Mouse (Mus musculus) spleen, adult 2 months (tissue): ENCODE measurements around the gene Nup43. TPM values are rescaled to one million over a fixed set of nuclear protein-coding genes. Genes with fewer than 3 reads are reported as not detected.

Experiments used
- DNase-seq, 2 experiments: peaks; one replicate each; pipeline versions ENCODE4 v3.0.0 to v3.0.0-alpha.2; 2012 to 2021; ENCODE audit warnings: low spot score in 2 of 2, low read depth in 1 of 2
- H3K27ac ChIP-seq: fragments of 200-500 bp; 2 replicates; pipeline ENCODE4 v1.5.1; 2012; ENCODE audit warnings: low read length, inconsistent platforms; ENCODE audit not compliant: insufficient read depth
- H3K27me3 ChIP-seq: fragments of 200-500 bp; 2 replicates; pipeline ENCODE4 v1.6.1; 2012; ENCODE audit warnings: mild to moderate bottlenecking, moderate library complexity, low read length, inconsistent platforms; ENCODE audit not compliant: control insufficient read depth, insufficient read depth
- H3K36me3 ChIP-seq: fragments of 200-500 bp; 2 replicates; pipeline ENCODE4 v1.6.1; 2012; ENCODE audit warnings: mild to moderate bottlenecking, low read length, inconsistent platforms; ENCODE audit not compliant: control insufficient read depth, insufficient read depth
- H3K4me1 ChIP-seq: fragments of 200-500 bp; 2 replicates; pipeline ENCODE4 v1.6.1; 2011; ENCODE audit warnings: inconsistent platforms; ENCODE audit not compliant: control insufficient read depth, insufficient read depth, insufficient read length
- H3K4me3 ChIP-seq: fragments of 200-500 bp; 2 replicates; pipeline ENCODE4 v1.5.1; 2011; ENCODE audit warnings: mild to moderate bottlenecking, inconsistent platforms; ENCODE audit not compliant: insufficient read depth, insufficient read length; ENCODE audit errors: extremely low read depth
- CTCF ChIP-seq: fragments of 200-500 bp; IDR thresholded peaks from 2 replicates; pipeline ENCODE4 v1.5.1; 2011; ENCODE audit warnings: mild to moderate bottlenecking, inconsistent platforms; ENCODE audit not compliant: insufficient read depth, insufficient read length, insufficient replicate concordance; ENCODE audit errors: extremely low read depth
- POLR2A ChIP-seq: fragments of 200-500 bp; IDR thresholded peaks from 2 replicates; pipeline ENCODE4 v1.6.1; 2011; ENCODE audit warnings: low read depth, low read length, inconsistent platforms
- WGBS: fragments of 180-500 bp; shearing (Covaris S2); methylation state at CpG from one replicate; pipeline ENCODE4 v1.1.7; 2018; 5-methylcytosine and 5-hydroxymethylcytosine counted together
- polyA plus RNA-seq: library from polyadenylated mRNA; depleted of rRNA; stranded (reverse); fragments of >200 nt; gene quantifications from 2 replicates; pipeline ENCODE4 v1.2.3, GENCODE M21; 2012

Gene Nup43
- polyA plus RNA-seq, 1 experiment: 5.8 TPM

DNA sequence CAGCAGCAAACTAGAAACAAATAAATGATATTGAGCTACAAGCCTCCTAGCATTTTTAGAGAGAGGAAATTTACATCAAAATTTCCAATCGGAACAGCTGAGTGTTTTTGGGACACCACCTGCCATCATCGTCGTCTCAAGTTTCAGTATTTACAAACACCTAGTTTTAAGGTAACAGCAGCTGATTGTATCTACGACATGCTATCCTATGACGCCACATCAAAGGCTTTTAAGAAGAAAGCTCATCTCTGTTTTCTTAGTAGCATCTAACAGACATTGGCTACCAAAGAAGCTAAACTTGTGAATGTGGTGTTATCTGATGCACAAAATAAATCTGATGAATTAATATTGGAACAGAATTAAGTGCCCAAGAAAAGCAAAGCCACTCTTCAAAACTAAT is 37.0 kb upstream of the Nup43 start:
- WGBS: 85% methylated on average over 5 of the region's 5 CpGs
- Histone ChIP-seq H3K36me3 (peaks cover 12% of the 10 kb centered on the region), H3K4me3 (no peak overlapping the region), H3K4me1 (no peaks in the 10 kb centered on the region; the same call in 1 of the 2 replicates), H3K27ac (no peak overlapping the region), H3K27me3 (no peaks in the 10 kb centered on the region)
- DNase-seq: no peak
- no peak for TF ChIP-seq POLR2A
- no peak for TF ChIP-seq CTCF

DNA sequence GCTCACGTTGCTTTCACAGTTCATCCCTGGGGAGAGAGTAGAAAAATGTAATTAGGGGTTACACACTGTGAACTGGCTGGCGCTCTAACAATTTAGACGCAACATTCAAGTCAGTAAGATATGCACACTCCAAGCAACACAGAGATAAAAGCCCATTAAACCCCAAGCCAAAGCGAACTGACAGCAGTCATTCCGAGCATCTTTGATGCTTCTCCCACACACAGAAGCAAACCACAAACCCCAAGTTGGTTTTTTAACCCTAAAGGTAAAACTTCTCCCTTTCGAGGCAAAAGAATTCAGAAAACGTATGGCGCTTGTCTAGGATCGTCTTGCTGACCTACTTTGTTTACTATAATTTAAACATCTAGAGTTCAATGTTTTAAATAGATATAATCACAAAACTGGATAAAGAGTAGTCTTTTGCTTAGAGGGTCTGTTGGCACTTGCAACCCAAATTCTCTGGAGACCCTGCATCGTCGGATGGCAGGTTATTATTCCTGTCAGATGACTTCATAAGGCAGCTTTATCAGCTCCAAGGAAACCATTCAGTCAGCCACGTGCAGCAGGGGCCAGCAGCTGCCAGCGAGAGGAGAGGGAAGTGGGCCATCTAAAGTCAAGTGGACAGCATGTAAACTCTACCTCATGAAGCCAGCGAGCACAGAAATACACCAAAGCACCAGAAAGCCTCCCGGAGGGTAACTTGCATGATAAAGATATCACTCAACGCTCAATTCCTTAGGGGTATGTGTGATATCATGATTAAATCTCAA is 36.2 kb upstream of the Nup43 start:
- H3K4me1 ChIP-seq: no peaks in the 10 kb centered on the region; the same call in 1 of the 2 replicates
- H3K36me3 ChIP-seq: peaks cover 12% of the 10 kb centered on the region
- DNase-seq: peak in 1 of 2 experiments; percentile 14
- H3K27me3 ChIP-seq: no peaks in the 10 kb centered on the region
- 78% methylated on average over 16 of the region's 16 CpGs for WGBS
- H3K27ac ChIP-seq: no peak overlapping the region
- TF ChIP-seq CTCF: no peak
- TF ChIP-seq POLR2A: no peak
- no peak overlapping the region for H3K4me3 ChIP-seq

DNA sequence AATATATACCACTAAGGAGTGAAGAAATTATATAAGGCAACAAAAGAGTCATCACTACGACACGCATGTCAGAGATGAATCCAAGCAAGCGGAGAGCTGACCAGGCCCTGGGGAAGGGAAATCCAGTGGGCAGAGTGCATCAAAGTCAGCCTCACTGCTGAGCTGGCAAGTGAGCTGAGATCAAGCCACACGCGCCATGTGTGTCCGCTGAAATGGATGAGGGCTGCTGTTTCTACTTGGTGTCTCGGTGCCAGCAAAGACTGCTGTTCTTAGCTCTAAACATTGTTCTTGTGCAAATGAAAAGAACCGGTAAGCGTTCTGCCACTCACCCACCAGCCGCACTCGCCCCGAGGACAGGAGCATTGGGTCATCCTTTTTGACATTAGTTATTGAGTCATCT is 26.9 kb upstream of the Nup43 start:
- H3K36me3 ChIP-seq: peaks cover 29% of the 10 kb centered on the region
- no peak for DNase-seq
- no peaks in the 10 kb centered on the region for H3K27me3 ChIP-seq

DNA sequence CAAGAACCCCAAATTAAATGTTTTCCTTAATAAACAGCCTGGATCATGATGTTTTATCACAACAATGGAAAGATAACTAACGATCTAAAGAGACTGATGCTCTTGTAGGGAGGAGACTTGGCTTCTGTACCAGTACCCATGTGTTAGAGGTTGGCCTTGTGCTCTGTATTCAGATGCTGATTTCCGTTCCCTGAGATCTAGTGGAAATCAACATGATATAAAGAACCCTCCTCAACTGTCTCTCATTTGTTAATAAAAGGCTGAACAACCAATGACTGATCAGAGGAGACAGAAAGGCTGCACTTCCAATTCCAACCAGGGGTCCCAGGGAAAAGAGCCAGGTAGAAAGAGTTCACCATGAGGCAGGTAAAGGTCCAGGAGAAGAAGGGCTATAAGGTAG is 21.4 kb upstream of the Nup43 start:
- Histone ChIP-seq H3K4me3 (no peak overlapping the region), H3K27me3 (no peaks in the 10 kb centered on the region), H3K4me1 (no peaks in the 10 kb centered on the region), H3K27ac (no peak overlapping the region), H3K36me3 (peaks cover 25% of the 10 kb centered on the region)
- no peak for DNase-seq
- TF ChIP-seq POLR2A (no peak), CTCF (no peak)
- 93% methylated on average over 2 of the region's 2 CpGs for WGBS

More for the DNA sequence above, 26.9 kb upstream of the Nup43 start:
- Histone ChIP-seq H3K4me1 (no peaks in the 10 kb centered on the region), H3K4me3 (no peak overlapping the region), H3K27ac (no peak overlapping the region)
- TF ChIP-seq POLR2A (no peak), CTCF (no peak)
- 97% methylated on average over 12 of the region's 12 CpGs for WGBS

DNA sequence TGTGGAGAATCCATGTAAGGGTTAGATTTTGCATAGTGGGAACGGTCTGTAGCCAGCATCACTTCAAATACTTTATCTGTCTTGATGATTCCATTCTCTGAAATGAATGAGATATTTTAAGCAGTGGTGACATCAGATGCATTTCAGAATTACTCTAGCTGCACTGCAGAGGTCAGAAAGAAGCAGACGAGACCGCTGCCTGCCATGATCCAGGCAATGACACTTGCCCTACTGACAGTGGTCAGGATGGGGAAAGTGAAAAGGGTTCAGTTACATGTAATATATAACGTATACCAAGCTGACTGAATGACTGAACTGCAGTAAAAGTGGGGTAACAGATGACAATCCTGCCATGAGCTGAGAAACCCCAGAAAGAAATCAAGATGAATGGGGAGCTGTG is 18.2 kb upstream of the Nup43 start:
- WGBS: 94% methylated on average over 4 of the region's 4 CpGs
- H3K27ac ChIP-seq: no peak overlapping the region

DNA sequence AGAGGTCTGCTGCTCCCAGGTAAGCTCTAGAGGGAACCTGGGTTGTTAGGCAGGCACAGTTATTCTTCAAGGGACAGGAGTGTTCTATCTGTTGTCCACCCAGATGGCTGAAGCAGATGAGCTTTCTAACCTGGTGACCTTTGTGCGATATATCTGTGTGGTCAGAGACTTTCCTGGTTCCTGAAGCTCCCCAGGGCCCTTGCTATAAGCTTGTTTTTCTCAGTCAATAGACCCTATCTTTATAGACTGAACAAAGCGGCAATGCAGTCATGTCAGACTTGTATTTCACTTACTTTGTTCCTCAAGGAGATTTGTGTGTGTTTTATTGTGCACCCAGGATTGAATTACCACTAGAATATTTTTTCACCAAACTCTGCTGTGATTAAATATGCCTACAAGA is 16.2 kb upstream of the Nup43 start:
- peaks cover 14% of the 10 kb centered on the region for H3K36me3 ChIP-seq
- WGBS: 97% methylated on average over 2 of the region's 2 CpGs
- TF ChIP-seq CTCF (no peak), POLR2A (no peak)
- no peaks in the 10 kb centered on the region for H3K4me1 ChIP-seq
- no peaks in the 10 kb centered on the region for H3K27me3 ChIP-seq
- no peak for DNase-seq
- no peak overlapping the region for H3K27ac ChIP-seq
- H3K4me3 ChIP-seq: no peak overlapping the region

More for the DNA sequence above, 18.2 kb upstream of the Nup43 start:
- Histone ChIP-seq H3K27me3 (no peaks in the 10 kb centered on the region), H3K36me3 (peaks cover 19% of the 10 kb centered on the region), H3K4me1 (no peaks in the 10 kb centered on the region), H3K4me3 (no peak overlapping the region)
- no peak for DNase-seq
- TF ChIP-seq CTCF (no peak), POLR2A (no peak)
